Mouse (Mus musculus) thymus, postnatal 0 days (tissue): ENCODE results near the gene Cdca4. TPM values are rescaled to one million over a fixed set of nuclear protein-coding genes. Genes with fewer than 3 reads are reported as not detected.

Experiments
- DNase-seq: peaks from one replicate; pipeline ENCODE4 v3.0.0-alpha.2; 2015; ENCODE audit warnings: low spot score
- polyA plus RNA-seq: library from polyadenylated mRNA; unstranded; fragments of >200 nt; fragmentation: Nextera tagmentation; extraction: Ambion mirVana; gene quantifications from 2 replicates; pipeline ENCODE4 v1.2.1, GENCODE M21; 2015

Cdca4 gene
- polyA plus RNA-seq, result 147 and 151 TPM in 2 replicates

DNA sequence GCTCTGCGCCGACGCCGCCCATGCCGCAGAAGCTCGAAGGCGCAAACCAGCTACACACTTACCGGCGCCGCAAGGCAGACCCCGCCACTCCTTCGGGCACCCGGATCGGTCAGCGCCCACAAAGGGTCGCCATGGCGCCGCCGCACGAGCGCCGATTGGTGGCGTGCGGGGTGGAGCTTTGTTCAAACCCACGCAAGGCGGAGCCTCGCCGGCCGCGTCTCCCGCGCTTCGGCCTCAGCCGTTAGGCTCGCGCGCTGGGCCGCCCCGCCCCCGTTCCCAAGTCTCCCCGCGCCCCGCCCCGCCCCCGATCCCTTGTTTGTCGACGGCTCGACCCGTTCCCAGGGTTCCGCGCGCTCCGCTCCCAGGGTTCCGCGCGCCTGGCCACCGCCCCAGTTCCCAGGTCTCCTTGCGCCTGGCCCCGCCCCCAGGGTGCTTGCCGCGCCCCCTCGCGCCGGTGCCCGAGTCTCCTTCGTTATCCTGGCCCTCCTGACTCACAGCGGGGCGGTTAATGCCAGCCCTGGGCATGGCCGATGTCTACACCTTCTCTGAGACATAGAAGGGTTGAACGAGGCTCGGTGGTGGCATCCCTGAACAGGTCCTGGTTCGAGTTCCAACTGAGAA lies at the start of gene Cdca4:
Gene Cdca4, minus strand, starts transcription at position 180 of the 621 bp plus-strand sequence.
- peak; percentile 98 for DNase-seq

DNA sequence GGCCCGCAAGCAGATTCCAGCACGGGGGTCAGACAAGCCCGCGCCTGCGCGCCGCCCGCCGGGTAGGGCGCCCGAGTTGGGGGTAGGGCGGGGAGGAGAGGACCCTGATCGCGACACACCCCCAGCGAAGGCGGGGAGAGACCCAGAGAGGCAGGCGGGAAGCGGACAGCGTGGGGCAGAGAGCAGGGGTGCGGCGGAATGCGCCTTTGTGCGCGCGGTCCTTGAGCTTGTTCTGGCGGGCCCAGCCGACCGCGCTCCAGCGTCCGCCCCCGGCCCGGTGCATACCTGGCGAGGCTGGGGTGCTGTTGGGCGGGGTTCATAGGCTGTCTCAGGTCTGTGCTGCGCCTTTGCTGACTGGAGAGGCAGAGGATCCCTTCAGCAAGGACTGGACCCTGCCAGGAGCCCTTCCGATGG lies 48.4 kb upstream of the Cdca4 start:
- DNase-seq, result peak; percentile 17

DNA sequence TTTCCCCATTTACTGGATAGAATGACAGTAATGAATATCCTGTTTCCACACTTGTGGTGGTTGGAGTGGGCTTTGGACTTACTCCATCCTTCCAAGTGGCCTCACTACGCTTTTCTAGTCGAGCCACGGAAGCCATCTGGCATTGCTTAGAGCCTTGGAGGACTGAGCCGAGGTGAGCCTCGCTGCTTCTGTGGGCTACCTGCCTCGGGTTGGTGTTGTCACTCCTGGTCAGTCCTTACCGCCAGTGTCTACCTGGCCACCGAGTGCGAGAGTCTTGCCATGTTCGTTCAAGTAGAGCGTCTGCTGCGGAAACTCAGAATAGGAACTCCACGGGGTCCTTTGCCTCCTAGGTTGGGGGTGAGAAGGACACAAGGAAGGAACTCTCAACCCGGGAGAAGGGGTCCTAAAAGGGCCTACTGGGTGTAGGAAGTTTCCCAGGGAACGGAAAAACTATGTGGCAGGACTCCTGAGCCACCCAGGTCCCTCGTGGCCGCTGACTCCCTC lies 47.9 kb upstream of the Cdca4 start:
- no peak for DNase-seq

DNA sequence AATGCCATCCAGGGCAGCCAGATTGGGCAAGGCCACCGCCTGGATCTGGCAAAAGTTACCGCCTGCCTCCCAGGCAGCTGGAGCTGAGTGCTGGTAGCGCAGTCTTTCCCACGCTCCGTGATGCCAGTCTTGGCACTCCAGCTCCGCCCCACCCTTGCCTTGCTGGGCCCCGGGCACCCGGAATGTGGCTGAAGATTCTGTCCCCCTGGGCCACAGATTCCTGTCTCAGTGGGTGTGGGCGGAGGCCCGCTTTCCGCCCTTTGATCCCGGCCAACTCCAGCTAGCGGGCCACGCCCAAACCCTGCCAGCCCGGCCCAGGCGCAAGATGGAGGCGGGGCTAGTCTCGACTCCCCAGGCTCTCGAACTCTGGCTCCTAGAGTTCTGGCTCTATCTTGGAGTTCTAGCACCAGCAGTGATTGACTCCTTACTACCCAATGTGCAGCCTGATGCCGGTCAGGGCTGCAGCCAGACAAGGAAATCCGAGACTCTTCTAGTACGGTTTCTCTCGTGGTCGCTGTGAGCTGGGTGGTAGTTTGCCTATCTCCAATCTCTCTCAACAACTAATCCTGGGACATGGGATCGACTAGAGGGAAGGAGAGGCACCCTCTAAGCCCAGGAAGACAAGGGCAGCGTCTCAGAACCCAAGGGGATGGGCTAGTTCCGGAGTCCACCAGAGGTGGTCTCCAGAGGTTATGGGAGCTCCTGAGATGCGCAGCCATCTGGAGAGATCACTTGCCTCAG lies 47.3 kb upstream of the Cdca4 start:
- DNase-seq, result peak; percentile 31

DNA sequence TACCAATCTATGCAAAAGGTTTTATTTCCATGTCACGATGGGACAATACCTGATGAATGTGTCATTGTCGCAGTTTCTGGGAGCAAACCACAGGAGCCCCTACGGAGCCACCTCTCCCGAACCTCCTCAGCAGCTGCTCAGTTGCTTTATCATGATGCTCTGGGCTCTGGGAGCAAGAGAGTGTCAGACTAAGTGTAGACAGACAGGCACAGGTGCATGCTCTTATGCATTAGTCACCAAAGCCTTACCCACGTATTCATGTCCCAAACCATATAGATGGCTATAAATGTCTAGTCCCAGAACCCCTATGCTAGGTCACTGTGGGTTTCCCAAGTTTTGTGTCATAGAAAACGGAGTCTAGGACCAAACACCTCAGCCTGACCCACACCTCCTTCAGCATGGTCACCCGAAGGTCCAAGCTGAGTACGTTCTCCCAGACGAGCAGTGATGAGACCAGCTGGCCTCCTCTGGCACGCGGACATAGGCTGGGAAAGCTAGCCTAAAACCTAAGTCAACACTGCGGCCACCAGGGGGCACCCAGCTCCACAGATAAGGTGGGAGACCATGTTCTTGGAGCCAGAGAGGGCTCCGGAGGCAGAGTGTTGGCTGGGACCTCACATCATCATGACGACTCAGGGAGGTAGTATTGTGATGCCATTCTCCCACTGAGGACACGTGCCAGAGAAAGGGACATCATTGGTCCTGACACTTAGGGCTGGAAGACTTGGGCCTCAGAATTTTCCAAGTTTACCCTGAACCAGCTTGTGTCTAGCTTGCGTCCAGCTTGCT lies 46.2 kb upstream of the Cdca4 start:
- peak; percentile 86 for DNase-seq

- DNase-seq, result no peak
These were observed 45.0 kb upstream of the Cdca4 start for GRCm38 (mm10) chr12:112874199-112874598.

- peak; percentile 79 for DNase-seq
These were observed 44.4 kb upstream of the Cdca4 start for GRCm38 (mm10) chr12:112873452-112874190.

- DNase-seq, result no peak
These were observed 43.8 kb upstream of the Cdca4 start for GRCm38 (mm10) chr12:112872991-112873390.

GRCm38 (mm10) chr12:112871272-112871671 lies 42.0 kb upstream of the Cdca4 start:
- DNase-seq, result no peak

- peak; percentile 55 for DNase-seq
These were observed 41.6 kb upstream of the Cdca4 start for GRCm38 (mm10) chr12:112870775-112871174.

GRCm38 (mm10) chr12:112869783-112870204 lies 40.6 kb upstream of the Cdca4 start:
- DNase-seq, result peak; percentile 60

DNA sequence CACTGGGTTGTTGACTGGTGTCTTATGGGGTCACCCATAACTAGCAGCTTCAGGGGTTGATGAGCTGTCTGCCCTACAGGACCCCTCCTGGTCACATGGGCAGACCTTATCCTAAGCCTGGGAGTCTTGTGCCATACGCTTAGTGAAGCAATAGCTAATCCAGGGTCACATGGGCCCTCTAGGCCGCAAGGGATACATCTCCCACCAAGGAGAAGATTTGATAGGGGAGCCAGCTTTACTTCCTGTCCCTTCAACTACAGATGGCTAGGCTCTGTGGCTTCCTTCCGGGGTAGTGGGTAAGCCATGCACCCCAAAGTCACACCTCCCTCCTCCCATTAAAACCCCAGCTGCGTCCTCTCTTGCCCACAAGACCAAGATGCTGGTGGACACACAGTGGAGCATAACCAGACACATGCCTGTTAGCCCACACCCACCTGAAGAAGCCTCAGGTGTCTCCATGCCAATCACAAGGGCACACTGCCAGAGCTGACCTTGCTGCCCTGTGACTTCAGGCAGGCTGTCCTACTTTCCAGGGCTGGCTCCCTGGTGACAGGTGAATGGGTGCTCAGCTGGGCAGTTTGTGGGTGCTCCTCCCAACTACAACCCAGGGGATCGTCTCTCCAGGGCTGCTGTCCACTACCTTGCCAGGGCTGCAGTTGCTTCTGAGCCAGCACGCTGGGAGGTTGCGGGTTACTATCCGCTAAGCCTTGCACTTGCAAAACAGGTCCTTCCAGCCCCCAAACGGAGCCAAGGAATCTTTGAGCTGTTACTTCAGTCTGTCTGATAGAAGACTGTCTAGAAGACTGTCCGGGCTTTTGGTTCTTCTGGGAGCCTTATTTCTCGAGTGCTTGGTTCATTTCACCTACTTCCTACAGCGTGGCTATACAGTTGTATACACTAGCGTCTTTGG lies 39.2 kb upstream of the Cdca4 start, which contains the start of gene Gpr132:
Gene Gpr132, minus strand, starts transcription at position 51 of the 910 bp plus-strand sequence.
- DNase-seq, result peak; percentile 79

DNA sequence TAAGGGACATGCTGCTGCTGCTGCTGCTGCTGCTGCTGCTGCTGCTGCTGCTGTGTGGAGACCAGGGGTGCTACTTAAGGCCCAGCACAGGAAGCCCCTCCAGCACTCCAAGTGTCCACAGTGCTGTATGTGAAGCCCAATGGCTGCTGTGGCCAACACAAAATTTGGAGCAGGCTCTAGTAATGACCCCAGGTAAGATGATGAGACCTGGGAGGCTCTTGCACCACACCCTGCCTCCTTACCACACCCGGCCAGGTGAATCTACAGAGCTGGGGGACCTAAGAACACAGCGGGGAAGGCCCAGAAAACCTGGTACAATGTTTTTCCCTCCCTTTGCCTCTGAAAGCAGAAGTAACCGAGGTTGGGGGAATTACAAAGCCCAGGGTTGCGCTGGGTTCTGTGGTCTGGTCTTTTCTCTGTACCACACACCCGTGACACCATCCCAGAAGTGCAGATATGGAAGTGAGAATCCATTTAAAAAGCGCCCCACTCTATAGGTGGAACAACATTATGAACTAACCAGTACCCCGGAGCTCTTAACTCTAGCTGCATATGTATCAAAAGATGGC lies 38.0 kb upstream of the Cdca4 start:
- no peak for DNase-seq

GRCm38 (mm10) chr12:112866467-112867080 lies 37.4 kb upstream of the Cdca4 start:
- DNase-seq, result no peak

- no peak for DNase-seq
These were observed 35.6 kb upstream of the Cdca4 start for GRCm38 (mm10) chr12:112864804-112865203.

DNA sequence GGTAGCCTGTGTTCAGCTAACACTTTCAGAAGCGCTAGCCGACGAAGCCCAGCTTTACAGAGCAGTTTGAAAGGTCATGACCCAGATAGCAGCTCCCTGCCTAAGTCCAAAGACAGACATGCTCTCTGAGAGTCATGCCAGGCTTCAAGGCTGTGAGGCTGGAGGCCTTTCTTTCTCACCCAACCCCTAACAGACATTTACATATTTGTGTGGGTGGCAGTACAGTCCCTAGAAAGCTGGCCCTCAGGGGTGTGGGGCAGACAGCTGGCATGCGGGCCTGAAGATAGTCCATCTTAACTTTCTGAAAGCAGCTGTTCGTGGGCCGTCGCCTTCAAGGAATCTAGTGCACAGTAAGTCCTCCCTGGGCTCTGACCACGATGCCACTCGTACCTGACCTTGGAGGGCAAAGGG lies 32.7 kb upstream of the Cdca4 start:
- no peak for DNase-seq

DNA sequence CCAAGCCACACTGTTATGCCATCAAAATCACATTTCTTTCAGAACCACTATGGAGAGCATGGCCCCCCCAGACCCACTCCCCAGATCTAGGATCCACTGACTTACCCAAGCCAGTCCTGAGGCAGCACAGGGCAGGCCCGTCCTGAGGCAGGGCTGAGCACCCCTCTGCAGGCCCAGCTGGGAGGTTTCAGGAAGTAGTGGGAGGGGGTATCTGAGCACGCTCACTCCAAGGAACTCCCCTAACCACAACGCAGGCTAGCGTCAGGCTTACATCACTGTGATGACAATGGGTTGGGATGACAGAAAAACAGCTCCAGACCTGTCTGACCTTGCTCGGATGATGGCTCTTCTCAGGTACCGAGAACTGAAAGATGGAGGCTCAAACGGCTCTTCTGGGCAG lies 31.5 kb upstream of the Cdca4 start:
- peak; percentile 81 for DNase-seq

- peak; percentile 85 for DNase-seq
These were observed 30.7 kb upstream of the Cdca4 start for GRCm38 (mm10) chr12:112859930-112860329.
